Mouse (Mus musculus): ENCODE data around the gene Pcyt2.

Pcyt2 gene

DNA sequence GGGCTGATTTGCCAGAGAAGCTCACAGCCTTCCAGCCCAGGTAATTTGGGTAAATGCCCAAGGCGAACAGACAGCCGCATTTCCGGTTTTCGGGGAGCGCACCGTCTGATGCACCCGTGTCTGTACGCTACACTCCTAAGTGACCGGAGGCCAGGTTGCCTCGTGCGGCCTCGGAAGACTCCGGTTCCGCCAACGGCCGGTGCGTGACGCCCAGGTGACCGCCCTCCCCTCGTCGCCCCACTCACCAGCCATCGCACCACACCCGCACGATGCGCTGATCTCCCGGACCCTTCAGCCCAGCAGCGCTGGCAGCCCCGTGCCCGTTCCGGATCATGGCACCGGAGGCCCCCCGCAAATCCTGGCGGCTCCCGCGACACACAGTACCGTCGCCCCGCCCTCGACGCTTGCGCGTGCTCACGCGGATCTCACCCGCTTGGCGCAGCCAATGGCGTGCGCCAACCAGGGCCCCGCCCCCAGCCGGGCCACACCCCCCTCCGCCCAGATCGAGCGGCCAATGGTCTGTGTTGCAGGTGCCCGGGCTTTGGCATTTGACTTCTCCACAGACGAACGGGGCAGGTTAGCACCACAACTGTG is at the start of gene Pcyt2:
Gene Pcyt2, minus strand, starts transcription at position 418 of the 594 bp plus-strand sequence.
- in situ Hi-C loops (cut with MboI; ENCODE audit: unreplicated experiment in 2 of 2), result loop anchor here (5.0 to 25.0 kb wide), 4 partner anchors 35 to 170 kb away; partner anchors contain the start of genes Arhgdia (in 1 of the 2), Dus1l (in 1 of the 2), Gps1 (in 1 of the 2) and Rfng (in 1 of the 2)

DNA sequence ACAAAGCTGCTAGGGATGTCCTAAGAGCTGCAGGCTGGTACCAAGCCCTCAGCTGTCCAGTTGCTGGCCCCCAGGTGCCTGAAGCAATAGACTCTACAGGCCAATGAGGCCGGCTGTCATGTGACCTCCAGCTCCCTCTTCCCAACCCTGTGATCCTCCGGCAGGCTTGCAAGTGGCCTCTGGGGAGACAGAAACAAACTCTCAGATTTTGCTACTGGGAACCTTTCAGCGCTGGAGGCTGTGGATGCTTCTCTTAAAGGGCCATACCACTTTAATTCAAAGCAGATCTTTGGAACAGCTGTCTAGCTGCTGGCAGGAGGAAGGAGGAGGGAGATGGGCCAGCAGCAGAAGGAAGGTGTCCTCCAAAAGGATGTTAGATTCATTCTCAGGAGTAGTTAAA is 48.9 kb upstream of the Pcyt2 start:
- in situ Hi-C loops (cut with MboI; ENCODE audit: unreplicated experiment in 2 of 2), result no loop called here

DNA sequence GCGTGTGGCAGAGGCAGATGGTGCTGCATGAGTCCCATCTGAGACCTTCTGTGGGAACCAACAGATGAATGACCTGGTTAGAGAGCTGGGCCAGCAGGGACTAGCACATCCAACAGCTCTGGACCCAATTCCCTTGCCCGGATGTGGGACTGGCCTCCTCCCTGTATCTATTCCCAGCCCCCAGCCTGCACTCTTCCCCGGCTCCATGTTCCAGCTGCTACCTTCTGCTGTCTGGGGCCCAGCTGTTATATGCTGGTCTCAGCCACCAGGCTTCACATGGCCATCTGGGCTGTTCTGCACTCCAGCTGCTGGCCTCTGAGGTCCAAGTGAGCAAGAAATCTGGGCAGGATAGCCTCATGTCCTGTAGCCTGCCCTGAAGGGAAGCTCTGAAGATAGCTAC is 47.7 kb upstream of the Pcyt2 start:
- in situ Hi-C loops (cut with MboI; ENCODE audit: unreplicated experiment in 2 of 2), result no loop called here

DNA sequence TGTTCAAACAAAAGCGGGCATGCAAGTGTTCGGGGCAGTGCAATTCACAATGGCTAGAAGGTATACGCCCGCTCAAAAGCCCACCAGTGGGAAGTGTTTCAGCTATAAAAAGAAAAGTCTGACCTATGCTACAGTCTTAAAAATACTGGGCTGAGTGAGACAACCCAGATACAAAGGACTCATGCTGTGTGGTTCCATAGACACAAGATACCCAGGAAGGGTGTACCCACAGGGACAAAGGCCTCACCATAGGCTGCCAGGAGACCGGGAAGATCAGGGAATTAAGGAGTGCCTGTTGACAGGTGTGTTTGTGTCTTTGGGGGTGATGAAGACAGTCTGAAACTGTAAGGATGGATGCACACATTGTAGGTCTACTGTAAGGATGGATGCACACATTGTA is 46.0 kb upstream of the Pcyt2 start:
- in situ Hi-C loops (cut with MboI; ENCODE audit: unreplicated experiment in 2 of 2), result no loop called here

DNA sequence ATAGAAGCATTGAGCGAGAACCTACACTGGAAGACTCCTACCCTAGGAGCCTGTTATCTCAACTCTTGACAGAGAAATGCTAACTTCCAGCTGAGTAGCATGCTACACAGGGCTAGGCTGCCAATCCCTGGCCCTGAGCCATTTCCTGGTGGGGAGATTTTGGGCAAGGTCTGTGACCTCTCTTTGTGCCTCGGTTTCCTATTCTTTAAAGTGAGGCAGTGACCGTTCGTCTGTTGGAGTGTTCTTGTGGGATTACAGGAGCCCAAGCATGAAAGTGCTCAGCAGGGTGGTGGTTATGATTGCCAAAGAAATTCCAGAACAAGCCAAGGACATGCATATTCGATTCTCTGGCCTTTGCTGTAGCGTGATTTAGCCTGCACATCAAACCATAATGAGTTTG is 45.0 kb upstream of the Pcyt2 start:
- in situ Hi-C loops (cut with MboI; ENCODE audit: unreplicated experiment in 2 of 2), result no loop called here

DNA sequence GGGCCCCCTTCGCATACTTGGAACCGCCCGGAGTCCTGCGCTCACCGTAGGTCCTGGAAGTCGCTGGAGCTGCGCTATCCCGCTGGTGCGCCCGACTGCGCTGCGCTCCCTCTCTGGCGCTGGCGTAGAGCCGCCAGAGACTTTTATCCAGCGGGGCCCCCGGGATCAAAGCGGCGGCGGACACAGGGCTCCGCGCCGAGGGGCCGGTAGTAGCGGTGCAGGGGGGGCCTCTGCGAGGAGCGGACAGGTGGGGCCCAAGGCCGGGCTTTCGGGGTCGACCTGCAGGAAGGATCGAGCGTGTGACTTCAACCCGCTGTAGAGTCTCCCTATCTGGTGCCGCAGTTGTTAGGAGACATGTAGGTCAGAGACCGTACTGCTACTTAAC is 43.3 kb upstream of the Pcyt2 start, which contains the start of gene Notum:
Gene Notum, minus strand, starts transcription at position 100 of the 385 bp plus-strand sequence.
- in situ Hi-C loops (cut with MboI; ENCODE audit: unreplicated experiment in 2 of 2), result no loop called here

DNA sequence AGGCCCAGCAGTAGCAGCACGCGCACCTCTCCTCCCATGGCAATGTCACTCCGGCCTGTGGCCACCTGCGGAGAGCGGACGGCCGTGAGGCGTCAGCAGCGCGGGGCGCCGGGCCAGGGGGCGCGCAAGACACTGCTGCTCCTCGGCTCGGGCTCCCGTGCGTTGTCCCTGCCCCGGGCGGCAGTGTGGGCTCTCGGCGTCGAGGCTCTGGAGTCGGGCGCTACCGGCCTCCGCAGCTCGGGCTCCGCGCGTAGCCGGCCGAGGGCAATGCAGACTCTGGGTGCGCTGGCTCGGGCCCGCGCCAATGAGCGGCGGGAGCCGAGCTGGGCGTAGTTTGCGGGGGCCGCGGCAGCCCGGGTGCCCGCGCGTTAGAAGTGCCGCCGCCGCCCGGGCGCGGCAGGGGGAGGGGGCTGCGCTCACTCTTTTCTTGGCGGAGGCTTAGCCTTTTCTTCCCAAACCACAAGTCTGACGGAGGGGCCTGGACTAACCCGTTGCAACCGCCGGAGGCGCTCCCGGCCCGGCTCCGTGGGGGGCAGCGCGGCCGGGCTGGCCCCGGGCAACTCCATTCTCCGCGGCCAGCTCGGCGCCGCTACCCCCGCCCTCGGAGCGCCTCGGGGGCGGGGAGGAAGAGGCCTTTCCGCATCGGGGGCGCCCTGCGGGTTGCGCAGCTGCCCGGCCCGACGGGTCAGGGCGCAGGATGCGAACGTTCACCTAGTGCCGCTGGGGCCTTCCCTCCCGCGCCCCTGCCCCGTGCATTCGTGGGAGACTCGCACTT is 42.8 kb upstream of the Pcyt2 start:
- in situ Hi-C loops (cut with MboI; ENCODE audit: unreplicated experiment in 2 of 2), result no loop called here

DNA sequence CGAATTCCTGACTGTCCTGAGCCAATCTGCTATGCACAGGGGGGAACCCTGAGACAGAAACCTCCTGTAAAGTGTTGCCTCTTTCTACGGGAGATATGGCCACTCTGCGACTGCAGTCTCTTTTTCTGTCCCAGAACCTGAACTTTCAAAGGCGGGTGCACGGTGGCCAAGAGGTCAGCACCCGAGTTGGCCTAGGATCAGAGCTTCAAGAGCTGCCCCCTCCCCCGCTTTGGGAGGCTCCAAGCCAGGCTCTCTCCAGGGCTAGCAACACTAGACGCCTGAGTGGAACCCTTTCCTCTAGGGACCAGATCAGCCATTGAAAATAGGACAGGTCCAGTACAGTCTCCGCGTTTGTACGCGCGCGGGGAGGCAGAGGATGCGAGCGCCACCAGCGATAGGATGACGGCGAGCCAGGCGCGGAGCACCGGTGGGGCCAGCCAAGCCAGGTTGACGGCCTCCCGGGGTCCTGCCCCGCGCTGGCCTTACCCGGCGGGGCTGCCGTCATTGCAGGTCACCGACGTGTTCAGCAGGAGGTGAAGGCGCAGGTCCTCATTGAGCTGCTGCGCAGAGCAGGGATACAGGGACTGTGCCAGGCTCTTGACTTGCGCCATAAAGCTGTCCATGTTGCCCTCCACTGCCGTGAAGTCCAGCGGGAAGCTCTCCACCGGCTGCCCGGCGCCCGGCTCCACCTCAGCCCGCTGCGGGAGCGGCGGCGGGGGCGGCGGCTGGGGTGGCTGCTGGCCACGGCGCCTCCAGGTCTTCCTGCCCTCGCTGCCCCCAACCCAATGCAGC is 42.0 kb upstream of the Pcyt2 start:
- in situ Hi-C loops (cut with MboI; ENCODE audit: unreplicated experiment in 2 of 2), result loop anchor here in 1 of 2 experiments (5.0 kb wide), 1 partner anchor 53 kb away; the partner anchor contains the start of genes Cenpx and Lrrc45

DNA sequence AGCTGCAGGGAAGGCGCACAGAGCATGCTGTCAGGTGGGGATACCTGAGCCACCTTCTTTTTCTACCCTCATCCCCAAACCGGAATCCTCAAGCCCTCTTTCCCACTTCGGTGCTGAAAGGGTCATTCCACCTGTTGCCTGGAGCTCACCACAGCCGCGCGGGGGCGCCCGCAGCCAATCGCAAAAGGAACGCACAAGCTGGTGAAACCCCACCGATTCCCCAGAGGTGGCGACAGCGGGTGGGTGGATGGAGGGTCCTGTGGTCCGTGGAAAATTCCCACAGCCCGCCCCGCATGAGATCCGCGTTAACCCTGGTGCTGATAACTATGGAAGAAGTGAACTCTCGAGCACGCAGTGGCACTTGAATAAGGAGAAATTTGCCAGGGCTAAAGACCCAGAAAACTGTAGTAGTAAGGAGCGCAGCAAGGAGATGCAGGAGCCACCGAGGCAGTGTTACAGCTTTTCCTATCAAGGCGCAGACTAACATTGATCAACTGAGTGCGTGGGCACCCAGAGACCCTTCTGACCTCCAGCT is 41.2 kb upstream of the Pcyt2 start:
- in situ Hi-C loops (cut with MboI; ENCODE audit: unreplicated experiment in 2 of 2), result loop anchor here in 1 of 2 experiments (5.0 kb wide), 1 partner anchor 53 kb away; the partner anchor contains the start of genes Cenpx and Lrrc45

DNA sequence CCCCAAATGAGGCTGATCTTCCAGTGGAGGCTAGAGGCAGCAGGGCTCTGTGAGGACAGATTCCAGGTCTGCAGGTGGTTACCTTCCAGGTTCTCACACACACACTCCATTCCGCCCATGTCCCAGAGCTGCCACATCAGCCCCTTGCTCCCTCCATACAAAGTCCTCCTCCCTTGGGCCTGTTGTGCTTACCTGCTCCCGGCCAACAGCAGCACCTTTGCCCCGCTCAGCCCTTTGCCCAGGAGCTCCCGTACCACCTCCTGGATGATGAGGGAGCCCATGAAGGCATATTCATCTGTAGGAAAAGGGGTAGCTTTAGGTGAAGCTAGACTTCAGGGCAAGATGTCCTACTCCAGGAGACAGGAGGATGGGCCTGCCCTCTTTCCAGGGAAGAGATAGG is 39.6 kb upstream of the Pcyt2 start:
- in situ Hi-C loops (cut with MboI; ENCODE audit: unreplicated experiment in 2 of 2), result loop anchor here in 1 of 2 experiments (5.0 kb wide), 1 partner anchor 55 kb away; the partner anchor contains the start of genes Cenpx and Lrrc45

DNA sequence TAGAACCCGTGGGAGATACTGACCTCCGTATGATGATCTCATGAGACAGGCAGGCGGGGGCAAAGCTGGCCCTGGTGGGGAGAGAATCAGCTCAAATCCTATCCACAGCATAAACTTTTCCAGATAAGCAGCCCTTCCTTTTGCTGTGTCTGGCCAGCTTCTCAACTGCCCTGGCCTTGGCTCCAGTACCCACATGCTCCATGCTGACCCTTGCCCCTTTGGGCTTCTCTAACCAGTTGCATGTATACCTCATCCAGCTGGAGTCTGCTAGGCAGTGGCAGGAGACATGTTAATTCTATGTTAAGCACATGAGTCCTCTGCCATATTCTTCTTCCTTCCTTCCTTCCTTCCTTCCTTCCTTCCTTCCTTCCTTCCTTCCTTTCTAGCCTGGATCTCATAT is 37.0 kb upstream of the Pcyt2 start:
- in situ Hi-C loops (cut with MboI; ENCODE audit: unreplicated experiment in 2 of 2), result loop anchor here in 1 of 2 experiments (5.0 kb wide), 1 partner anchor 58 kb away; the partner anchor contains the start of genes Cenpx and Lrrc45

DNA sequence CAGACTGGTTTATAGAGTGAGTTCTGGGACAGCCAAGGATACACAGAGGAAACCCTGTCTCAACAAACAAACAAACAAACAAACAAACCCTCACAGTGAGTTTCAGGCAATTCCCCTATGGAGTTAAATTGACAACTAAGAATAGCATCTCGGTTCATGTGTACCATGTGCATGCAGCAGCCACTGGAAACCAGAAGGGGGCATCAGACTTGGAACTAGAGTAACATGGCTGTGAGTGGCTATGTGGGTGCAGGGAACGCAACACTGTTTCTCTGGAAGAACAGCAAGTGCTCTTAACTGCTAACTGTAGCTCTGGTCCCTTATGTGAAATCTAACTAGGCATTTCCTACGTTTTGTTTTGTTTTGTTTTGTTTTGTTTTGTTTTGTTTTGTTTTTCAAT is 34.1 kb upstream of the Pcyt2 start:
- in situ Hi-C loops (cut with MboI; ENCODE audit: unreplicated experiment in 2 of 2), result no loop called here

DNA sequence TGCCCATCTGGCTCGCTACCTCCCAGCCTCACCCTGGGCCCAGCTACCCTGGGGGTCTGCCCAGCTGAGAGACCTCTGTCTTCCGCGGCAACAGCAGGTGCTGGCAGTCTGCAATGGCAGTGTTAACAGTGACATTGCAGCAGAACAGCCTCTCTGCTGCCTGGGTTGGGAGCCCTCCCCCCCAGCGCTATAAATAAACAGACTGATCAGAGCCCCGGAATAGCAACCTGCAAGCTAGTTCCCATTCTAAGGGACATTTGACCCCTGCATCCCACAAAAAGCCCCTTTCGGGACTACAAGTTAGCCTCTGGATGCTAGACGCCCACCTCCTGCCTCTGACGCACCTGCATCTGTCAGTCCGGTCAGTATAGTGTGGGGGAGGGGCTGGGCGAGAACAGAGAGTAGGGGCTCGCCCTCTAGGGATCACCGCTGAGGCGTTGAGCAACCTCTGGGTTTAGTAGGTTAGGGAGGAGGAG is 30.3 kb upstream of the Pcyt2 start, which contains the start of gene Myadml2:
Gene Myadml2, minus strand, starts transcription at position 158 of the 476 bp plus-strand sequence.
- in situ Hi-C loops (cut with MboI; ENCODE audit: unreplicated experiment in 2 of 2), result no loop called here

DNA sequence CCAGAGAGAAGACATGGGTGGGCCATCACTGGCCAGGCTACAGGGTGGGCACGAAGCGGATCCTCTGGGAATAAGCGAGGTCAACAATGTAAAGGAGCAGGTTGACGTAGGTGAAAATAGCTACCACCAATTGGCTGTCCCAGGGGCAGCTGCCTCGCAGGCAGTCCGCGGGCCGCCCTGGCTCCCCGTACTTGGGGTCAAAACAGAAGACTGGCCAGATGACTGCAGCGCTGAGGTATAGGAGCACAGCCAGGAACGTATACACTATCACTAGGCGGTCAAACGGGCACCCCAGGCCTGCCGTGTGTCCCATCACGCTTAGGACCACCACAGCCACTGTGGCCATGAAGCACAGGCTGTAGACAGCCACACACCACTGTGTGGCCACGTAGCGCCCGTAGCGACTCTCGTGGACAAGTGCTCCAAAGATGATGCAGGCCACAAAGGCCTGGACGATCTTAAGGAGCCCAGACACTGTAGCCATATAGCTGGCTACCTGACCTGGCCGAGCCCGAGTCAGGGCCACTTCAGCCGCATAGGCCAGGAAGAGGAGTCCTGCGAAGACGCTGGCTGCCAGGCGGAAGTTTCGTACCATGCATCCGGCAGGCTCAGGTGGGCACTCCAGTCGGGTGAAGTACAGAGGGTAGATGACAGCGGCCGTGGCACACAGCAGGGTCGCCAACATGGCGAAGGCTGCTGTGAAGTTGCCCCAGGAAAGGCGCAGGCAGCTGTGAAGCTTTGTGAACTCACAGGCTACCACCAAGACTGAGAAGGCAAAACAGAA is 29.5 kb upstream of the Pcyt2 start:
- in situ Hi-C loops (cut with MboI; ENCODE audit: unreplicated experiment in 2 of 2), result no loop called here

DNA sequence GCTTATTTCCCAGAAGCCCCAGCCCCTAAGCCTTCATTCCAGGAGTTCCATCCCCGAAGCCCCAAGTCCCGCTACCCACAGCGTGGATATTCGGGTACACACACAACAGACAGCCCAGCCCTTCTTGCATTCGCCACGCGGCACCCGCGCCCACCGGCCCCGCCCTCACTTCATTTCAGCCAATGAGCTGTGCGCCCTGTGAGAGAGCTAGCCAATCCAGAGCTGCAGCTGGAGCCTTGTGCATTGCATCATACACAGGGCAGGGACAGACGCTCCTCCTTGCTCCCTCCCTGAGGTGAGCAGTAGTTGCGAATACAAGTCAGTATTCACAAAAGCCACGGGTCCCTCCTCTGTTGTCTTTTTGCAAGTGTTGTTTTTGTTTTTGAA is 25.9 kb upstream of the Pcyt2 start, which contains the start of gene Pycr1:
Gene Pycr1, minus strand, starts transcription at position 169 of the 387 bp plus-strand sequence.
- in situ Hi-C loops (cut with MboI; ENCODE audit: unreplicated experiment in 2 of 2), result no loop called here

DNA sequence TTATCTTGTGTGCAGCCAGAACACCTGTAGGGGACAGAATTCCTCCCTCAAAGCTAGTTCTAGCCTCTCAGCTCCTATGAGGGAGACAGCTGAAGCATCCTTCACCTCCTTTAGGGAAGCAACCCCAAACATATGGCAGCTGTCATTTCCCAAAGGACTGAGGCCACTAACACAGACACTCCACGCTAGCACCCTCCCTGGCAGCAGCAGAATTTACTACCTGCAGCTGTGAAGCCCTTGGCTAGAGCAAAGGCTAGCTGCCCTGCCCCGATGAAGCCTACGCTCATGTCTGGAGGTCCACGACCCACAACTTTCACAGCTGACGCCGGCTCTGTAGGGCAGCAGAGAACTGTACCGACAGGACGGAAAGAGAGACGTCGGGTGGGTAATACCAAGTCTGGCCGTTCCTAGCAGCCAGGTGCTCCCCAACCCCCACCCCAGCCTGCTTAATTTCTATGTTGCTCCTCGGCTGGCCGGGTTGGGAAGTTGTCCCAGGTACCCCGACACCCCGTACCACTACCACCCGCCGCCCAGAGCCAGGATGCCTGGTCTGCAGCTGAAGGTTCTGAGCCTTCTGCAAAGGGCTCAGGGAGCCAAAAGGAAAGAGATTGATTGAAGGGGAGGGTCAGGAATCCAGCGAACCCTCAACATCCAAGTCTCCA is 25.3 kb upstream of the Pcyt2 start:
- in situ Hi-C loops (cut with MboI; ENCODE audit: unreplicated experiment in 2 of 2), result no loop called here

DNA sequence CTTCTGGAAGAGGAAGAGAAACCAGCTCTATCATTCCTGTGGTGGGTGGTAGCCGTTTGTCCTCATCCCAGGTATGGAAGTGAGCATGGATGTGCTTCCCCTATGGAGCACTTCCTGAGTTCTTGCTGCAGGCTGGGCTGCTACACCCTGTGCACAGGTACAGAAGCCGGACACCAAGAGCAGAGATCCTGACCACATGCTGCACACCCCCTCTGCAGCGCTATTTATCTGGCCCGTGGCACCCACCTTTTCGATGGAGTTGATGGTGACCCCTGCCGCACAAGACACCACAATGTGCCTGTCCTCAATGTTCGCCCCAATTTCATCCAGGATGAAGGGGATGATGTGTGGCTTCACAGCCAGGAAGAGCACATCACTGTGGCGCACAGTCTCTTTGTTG is 24.1 kb upstream of the Pcyt2 start:
- in situ Hi-C loops (cut with MboI; ENCODE audit: unreplicated experiment in 2 of 2), result no loop called here

DNA sequence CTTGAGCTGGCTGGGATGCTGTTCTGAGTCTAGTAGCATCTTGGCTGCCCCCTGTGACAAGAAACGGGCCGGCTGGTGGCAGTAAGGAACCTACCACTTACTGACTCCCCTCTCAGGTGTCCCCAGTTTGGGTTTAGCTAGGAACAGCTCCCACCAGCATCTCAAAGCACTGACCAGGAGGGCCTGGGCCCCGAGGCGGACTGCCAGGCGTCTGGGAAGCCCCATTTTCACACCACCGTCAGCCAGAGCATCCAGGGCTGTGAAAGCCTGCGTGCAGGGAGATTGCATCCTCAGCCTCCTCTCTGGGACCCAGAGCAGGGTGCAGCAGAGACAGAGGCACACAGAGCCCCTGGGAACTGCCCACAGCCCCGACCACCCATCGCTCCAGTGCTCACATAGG is 23.5 kb upstream of the Pcyt2 start:
- in situ Hi-C loops (cut with MboI; ENCODE audit: unreplicated experiment in 2 of 2), result no loop called here

DNA sequence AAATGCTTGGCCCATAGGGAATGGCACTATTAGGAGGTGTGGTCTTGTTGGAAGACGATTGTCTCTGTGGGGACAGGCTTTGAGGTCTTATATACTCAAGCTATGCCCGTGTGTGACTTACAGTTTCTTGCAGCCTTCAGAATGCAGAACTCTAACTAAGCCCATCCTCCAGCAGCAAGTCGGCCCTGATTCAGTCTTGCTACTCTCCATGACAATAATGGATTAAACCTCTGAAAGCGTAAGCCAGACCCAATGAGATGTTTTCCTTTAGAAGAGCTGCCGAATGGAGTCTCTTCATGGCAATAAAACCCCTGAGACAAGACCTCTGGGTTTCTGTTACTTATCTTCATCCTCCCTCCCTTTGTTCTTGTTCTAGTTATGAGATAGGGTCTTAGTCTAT is 17.1 kb upstream of the Pcyt2 start:
- in situ Hi-C loops (cut with MboI; ENCODE audit: unreplicated experiment in 2 of 2), result loop anchor here in 1 of 2 experiments (5.0 kb wide), 1 partner anchor 37 kb away; the partner anchor contains the start of gene Aspscr1

Measured in v-Abl transformed pro-B cells (cell line).